Mouse (Mus musculus) 416B (cell line): ENCODE data around the gene Gpd1.
"Not testable (repeated sequence)": the region's sequence is repeated elsewhere in the genome, so short reads cannot be mapped to it uniquely, and the experiment has no call there.

ENCODE experiments used
- DNase-seq: peaks from one replicate; pipeline ENCODE4 v3.0.0; 2011; ENCODE audit warnings: low read depth

Gene Gpd1

DNA sequence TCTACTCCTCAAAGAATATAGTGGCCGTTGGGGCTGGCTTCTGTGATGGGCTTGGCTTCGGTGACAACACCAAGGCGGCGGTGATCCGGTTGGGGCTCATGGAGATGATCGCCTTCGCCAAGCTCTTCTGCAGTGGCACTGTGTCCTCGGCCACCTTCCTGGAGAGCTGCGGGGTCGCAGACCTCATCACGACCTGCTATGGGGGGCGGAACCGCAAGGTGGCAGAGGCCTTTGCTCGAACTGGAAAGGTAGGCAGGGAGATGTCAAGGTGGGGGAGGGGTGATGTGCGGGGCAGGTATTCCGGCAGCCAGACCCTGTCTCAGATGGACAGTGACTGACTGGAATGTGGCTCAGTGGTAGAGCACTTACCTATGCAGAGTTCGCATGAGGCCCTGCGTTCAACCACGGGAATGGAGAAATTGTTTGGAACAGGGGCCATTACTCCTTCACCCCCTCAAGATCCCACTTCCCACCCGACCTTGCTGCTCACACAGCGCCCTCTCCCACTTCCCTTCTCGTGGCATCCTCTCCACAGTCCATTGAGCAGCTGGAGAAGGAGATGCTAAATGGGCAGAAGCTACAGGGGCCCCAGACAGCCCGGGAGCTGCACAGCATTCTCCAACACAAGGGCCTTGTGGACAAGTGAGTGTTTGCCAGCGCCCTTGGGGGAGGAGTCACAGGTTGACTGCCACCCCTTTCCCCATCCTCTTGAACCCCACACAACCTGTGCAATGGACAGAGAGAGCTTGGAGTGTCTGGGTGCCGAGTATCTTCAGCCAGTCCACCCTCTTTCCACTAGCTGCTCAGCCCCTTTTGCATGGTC, 4.8 kb downstream of the Gpd1 start:
- no peak for DNase-seq

DNA sequence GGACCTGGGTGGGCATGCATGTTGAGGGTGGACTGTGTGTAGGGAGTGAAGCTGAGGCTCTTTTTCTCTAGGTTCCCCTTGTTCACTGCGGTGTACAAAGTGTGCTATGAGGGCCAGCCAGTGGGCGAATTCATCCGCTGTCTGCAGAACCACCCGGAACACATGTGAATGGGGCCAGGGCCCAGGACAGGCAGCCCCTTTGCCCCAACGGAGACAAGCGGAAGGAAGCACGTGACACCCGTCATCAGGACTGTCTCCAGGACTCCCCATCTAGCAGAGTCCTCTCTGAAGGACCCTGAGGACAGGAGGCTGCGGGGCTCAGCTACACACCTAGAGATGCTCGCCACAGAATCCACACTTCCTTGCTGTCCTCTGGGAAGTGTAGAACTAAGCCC, 5.8 kb downstream of the Gpd1 start:
- no peak for DNase-seq

DNA sequence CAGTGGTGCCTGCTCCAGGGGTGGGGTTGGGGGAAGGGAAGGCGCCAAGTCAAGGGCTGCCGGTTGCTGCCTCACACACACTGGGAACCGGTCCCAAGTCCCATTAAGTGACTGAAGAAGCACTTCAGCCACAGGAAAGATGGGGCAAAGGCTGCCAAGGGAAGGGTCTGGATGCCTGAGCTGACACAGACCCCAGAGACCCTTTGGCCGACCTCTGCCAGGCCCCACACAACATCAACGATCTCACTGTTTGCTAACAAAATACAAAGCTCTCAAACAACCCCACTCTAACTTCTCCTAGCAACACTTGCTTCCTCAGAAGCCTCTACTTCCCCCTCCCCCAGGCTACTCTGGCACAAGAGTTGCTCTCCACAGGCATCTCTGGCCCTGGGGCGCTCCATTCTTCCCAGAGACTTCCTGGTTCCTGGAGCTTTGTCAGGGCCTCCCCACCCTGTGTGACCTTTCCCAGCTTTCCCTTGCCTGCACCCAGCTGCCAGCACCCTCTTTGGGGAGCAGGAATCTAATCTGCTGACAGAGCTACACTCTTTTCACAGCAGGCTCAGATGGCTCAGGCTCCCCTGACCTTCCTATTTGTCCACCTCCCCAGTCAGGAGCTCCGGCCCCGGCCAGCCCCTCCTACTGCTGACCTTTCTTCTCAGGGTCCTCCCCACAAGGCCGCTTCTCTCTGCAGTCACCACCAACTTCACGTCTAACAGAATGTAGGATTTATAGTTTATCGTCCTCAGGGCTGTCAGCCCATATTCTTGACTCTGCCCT, 6.4 kb downstream of the Gpd1 start:
- no peak for DNase-seq

DNA sequence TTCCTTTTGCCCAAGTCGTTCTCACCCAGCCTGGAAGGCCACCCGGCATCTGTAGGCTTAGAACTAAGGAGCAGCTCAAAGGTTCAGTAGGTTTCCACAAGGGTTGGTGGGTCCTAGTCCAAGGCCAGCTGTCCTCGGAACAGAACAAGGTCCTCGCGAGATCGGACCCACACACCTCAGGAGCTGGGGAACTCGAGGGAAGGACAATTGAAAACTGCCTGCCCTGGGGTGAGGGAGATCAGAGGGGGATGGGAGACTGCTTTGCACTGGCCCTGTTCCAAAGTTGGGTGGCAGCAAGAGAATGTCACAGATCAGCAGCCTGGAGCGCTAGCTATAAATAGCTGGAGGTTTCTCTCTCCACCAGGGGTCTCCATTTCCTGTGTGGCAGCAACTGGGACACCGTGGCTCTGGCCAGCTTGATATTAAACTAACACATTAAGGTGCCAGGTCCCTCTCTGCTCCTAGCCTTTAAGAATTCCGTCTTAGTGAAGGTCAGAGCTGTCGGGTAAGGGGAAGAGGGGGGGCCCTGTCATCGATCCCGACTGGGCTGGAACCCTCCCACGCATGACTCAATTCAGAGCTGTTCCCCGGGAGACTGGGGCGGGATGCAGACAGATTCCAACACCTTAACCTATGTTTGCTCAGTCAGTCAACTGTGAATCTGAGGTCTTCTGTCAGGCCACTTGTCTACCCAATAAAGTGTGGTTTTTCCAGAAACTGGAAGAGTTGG, 7.1 kb downstream of the Gpd1 start:
- peak; percentile 69 for DNase-seq

DNA sequence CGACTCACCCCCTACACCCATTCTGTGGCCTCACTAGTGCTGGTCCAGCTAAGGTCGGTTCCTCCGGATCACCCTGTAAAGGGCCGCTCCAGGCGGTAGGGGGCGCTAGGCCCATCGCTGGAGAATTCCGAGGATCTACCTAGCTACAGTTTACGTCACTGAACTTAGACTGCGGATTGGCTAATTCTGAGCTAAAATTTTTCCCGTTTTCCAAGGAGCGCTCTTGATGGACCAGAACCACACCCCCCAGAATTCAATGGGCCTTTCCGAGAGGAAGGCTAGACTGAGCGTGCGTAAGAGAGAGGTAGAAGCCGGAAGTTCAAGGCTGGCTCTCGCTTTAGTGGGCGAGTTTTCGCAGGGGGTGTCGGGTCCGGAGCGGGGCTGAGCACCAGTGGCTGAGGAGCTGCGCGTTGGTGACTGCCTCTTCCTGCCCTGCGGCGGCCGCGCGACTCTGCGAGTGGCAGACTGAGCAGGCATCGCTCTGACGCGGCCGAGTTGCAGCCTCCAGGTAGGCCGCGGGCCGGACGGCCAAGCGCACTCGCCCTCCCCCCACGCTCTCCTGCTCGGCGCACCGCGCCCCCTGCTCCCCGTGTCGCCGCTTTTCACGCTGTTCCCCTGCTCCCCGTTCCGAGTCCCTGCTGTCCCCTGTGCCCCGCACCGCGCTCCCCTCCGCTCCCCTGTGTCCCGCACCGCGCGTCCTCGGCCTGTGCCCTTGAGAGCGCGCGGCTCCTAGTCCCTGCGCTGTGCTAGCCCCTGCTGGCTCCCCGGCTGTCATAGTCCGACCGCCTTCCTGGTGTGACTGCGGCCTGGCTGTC, 8.2 kb downstream of the Gpd1 start, which contains the start of gene Cox14:
Gene Cox14 (plus strand): TSS at position 278 of the 815 bp plus-strand sequence.
- peak; percentile 100 for DNase-seq

DNA sequence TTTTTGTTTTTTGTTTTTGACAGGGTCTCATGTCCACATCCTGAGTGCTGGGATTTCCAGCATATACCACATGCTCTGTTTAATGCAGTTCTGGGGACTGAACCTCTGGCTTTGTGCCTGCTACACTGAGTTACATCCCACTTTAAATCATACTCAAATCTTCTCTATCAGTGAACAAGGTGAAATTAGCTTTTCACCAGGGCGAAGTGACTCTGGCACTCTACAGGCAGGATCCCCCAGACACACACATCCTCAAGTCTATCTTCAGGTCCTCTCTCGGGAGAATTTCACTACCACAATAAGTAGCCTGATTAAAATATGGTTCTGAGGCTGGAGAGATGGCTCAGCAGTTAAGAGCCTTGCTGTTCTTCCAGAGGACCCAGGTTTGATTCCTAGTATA, 9.2 kb downstream of the Gpd1 start:
- no peak for DNase-seq

DNA sequence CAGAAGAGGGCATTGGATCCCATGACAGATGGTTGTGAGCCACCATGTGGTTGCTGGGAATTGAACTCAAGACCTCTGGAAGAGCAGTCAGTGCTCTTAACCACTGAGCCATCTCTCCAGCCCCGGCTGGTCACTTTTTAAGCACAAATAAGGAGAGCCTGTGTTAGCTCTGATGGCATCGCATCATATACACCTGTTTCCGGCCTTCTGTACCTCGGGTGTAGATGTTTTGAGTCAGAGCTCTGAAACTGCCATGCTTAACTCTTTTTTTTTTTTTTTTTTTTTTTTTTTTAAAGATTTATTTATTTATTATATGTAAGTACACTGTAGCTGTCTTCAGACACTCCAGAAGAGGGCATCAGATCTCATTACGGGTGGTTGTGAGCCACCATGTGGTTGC, 9.7 kb downstream of the Gpd1 start:
- DNase-seq = not testable (repeated sequence)

DNA sequence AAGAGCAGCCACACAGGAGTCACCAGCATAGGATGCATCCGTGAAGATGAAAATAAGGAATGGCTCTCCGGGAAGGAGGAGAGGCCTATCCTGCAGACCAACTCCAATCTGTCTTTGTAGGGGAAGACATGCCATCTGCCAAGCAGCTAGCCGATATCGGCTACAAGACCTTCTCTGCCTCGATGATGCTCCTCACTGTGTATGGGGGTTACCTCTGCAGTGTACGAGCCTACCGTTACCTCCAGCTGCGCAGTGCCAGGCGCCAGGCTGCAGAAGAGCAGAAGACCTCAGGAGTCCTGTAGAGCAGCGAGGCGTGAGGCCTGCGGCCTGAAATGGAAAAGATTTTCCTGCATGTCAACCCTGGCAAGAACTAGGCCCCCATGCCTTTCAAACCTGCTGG, 10.2 kb downstream of the Gpd1 start:
- no peak for DNase-seq

DNA sequence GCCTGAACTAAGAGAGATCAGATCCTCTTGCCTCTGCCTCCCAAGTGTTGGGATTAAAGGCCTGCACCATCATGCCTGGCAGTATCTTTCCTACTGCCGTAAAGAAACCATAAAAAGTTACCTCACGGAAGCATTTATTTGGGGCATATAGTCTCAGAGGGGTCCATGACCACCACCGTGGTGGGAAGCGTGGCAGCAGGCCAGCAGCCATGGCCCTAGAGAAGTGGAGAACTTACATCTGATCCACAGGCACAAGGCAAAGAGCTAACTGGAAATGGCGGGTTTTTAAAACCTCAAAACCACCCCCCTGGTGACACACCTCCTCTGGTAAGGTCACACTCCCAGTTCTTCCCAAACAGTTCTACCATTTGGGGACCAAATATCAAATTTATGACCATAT, 10.9 kb downstream of the Gpd1 start:
- no peak for DNase-seq

DNA sequence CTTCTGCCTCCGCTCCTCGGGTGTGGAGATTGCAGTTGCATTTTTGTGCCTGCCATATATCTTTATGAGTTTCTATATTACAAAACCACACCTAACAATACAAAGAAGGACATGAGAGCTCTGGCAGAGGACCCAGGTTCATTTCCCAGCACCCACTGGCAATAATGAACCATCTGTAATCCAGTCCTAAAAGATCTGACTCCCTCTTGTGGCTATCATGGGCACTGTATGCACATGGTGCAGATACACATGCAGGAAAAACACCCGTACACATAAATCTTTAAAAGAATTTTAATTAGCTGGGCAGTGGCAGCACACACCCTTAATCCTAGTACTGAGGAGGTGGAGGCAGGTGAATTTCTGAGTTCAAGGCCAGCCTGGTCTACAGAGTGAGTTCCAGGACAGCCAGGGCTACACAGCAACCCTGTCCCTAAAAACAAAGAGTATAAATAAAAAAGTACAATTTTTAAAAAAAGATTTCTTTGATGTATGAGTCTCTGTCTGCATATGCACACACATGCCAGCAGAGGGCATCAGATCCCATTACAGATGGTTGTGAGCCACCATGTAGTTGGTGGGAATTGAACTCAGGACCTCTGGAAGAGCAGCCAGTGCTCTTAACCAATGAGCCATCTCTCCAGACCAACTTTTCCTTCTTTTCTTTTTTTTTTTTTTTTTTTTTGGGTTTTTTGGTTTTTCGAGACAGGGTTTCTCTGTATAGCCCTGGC, 11.9 kb downstream of the Gpd1 start:
- DNase-seq = peak; percentile 14

DNA sequence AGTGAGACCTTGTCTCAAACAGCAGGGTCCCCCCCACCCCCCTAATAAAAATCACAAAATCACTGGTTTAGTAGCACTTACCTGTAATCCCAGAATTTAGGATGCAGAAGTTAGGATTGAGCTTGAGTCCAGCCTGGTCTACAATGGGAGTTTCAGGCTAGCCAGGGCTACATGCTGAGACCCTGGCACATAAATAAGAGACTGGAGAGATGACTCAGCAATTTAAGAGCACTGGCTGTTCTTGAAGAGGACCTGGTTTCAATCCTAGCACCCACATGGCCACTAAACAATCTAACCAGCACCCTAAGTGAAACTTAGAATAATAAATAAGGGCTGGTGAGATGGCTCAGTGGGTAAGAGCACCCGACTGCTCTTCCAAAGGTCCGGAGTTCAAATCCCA, 13.9 kb downstream of the Gpd1 start:
- DNase-seq = peak; percentile 18

DNA sequence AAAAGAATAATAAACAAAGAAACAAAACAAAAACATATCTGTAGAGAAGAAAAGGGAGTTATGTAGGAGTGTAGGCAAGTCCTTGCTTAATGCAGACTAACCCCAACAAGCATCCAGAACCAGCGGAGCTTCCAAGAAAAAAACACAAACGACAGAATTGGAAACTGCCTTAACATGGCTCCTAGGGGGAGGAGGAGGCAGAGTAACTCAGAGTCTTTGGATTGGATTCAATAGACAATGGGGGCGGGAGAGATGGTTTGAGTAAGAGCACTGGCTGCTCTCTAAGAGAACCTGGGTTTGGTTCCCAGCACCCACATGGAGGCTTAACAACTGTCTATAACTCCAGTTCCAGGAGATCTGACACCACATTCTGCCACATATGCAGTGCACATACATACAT, 14.4 kb downstream of the Gpd1 start:
- DNase-seq = no peak

DNA sequence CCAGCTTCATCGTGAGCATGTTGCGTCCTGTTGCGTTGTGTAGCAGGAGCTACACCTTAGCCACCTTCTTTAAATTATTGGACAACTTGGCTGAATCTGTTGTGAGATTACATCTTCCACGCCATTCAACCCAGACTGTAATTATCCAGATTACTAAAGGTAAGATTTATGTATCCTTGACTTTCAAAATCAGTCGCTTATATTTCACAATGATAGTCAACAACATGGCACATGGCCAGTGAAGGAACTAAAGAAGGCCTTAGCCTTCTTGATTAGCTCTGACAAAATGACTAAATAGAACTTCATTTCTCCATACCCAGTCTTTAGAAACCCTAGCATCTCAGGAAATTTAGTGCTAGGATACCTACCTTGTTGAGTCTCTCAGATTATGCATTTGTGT, 15.9 kb downstream of the Gpd1 start:
- no peak for DNase-seq

DNA sequence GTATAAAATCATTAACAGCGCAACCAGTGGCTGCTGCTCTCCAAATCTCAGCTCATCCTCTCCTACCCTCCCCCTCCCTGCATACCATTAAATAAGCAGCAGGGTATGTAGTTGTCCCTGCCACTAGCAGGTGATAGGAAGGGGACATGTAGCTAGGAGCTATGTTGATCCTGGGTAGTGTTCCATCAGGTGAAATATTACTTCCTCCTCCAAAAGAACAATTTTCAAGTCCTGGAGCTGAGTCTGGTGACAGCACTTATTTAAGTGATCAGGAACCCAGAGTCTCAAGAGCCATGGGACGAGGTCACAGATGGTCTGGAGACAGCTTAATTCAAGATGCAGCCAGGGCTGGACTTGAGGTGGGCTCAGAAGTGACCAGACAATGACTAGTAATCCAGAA, 18.3 kb downstream of the Gpd1 start:
- DNase-seq = no peak

DNA sequence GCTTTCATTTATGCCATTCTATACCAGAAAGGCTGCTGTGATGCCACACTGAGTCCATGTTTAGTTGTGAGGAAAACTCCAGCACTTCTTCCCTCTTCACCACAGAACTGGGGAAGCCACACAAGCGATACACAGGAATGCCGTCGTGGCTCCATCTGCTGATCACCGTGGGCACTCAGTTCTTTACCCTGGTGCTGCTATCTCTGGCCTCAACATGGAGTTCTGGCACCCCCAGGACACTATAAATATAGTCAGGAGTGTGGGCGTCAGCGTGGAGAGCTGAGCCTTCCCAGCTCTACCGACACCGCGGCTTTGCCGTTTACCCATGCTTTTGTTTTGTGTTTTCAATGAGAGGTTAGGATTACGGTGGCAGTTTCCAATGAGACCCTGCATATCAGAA, 19.4 kb downstream of the Gpd1 start:
- DNase-seq = no peak

DNA sequence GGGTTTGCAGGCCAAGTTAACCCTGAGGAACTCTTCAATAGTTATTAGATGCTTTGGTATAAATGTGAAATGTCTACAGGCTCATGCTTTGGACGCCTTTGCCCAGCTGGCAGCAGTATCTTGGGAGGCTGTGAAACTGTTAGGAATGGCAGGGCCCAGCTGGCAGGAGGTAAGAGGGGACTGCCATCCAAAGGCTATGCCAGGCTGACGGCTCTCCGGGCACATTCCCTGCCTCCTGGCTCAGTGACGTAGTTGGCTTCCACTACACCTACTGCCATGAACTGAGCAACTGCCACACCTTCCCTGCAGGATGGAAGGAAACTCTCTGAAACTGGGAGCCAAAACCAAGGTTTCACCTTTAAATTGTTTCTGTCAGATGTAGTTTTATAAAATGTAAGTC, 22.9 kb downstream of the Gpd1 start:
- no peak for DNase-seq

DNA sequence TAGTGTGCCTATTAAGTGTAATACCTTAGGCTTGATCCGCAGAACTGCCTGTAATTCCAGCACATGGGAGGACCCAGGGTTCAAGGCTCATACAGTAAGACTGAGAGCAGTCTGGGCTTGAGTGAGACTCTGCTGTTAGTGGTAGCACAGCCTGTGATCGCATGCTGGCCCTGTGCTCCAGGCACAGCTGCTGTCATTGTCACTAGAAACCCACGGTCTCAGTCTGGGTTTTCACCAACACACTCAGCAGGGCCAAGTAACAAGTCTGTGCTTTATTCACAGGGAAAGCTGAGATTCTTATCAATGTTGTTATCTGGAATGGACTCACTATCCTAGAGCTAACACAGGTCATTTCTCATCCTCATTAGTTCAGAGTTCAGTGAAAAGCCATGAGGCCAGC, 36.9 kb downstream of the Gpd1 start:
- DNase-seq = no peak

DNA sequence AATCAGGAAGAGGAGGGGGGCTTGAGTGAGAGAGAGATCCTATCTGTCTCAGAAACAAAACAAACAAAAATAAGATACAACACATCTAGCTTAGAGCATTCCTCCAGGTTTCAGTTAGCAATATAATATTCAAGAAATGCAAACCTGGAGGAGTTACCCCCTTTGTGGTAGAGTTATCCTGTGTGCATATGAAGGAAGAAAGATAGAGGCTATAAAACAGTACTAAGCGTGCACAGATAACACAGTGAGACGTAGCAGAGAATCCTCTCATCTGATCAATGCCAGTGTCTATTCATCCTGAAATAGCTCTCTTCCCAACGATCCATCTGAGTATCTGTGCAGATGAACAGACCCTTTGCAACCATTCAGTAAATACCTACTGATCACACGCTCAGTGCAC, 50.2 kb downstream of the Gpd1 start:
- no peak for DNase-seq

DNA sequence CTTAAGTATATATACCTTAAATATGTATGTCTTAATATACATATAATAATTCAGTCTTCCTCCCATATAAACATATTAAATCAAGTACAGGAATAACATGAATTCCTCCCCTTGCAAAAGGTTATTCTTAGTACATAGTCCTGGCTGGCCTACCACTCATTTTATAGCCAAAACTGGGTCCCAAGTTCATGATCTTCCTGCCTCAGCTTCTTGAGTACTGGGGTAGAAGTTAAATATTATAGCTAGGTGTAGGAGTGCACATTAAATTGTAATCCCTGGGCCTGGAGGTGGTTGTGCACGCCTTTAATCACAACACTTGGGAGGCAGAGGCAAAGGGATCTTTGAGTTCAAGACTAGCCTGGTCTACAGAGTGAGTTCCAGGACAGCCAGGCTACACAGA, 51.4 kb downstream of the Gpd1 start:
- no peak for DNase-seq

DNA sequence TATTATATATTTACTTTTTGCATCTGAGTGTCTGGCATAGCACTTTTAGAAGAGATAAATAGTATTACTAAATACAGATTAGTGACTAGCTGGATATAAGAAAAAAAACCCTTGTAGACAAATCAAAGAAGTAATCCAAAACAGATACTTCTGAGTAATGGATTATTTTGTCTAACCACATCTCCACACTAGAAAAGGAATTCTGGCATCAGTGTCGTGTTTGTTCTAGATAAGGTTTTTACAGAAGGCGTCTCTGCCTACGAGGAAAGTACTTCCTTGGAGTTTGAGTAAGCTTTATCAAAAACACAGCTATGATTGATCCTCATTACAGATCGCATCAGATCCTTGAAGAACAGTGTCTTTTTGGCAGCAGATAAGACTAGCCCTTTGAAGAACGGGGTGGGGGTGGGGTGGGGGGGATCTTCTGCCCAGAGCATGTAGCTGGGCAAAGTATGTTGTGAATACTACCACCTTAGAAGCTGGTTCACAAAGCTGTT, 53.7 kb downstream of the Gpd1 start:
- no peak for DNase-seq
